Mouse (Mus musculus) lung, adult 2 months (tissue): ENCODE data around the gene Ust.

Source experiments
- CTCF ChIP-seq: fragments of 200-500 bp; IDR thresholded peaks from 2 replicates; pipeline ENCODE4 v1.5.1; 2011; ENCODE audit warnings: mild to moderate bottlenecking, low read length, control low read depth; ENCODE audit not compliant: insufficient read depth
- POLR2A ChIP-seq: fragments of 200-500 bp; IDR thresholded peaks from 2 replicates; pipeline ENCODE4 v1.6.1; 2011; ENCODE audit warnings: low read depth, mild to moderate bottlenecking, control low read depth, low read length, borderline replicate concordance; ENCODE audit errors: extremely low read depth

DNA sequence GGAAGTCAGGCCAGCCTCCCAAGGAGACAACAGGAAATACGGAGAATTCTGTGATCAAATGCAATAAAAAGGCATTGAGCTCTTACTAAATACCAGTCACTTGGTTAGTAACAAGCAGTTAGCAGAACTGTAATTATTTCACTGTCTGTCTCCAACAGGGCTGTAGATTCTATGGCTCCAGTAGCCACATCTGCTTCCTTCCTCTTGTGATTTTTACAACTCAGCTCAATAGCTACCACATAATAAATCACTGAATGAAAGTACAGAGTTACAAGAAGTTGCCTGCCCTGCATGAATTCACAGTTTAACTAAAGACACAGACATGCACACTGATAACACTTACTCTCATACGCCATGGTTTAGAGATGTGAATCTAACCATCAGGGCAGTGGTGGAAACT lies 176.1 kb downstream of the Ust start:
- no peak for TF ChIP-seq CTCF
- TF ChIP-seq POLR2A: no peak
